Mouse (Mus musculus): ENCODE data around the gene Dbp. TPM values are rescaled to one million over a fixed set of nuclear protein-coding genes. Genes with fewer than 3 reads are reported as not detected.

Gene Dbp
- 2.9 TPM for polyA plus RNA-seq (2014; fragmentation: Illumina TruSeq; extraction: RNeasy Lipid Tissue Mini Kit (QIAGEN cat#74804); ENCODE audit: low read depth, low replicate concordance)

DNA sequence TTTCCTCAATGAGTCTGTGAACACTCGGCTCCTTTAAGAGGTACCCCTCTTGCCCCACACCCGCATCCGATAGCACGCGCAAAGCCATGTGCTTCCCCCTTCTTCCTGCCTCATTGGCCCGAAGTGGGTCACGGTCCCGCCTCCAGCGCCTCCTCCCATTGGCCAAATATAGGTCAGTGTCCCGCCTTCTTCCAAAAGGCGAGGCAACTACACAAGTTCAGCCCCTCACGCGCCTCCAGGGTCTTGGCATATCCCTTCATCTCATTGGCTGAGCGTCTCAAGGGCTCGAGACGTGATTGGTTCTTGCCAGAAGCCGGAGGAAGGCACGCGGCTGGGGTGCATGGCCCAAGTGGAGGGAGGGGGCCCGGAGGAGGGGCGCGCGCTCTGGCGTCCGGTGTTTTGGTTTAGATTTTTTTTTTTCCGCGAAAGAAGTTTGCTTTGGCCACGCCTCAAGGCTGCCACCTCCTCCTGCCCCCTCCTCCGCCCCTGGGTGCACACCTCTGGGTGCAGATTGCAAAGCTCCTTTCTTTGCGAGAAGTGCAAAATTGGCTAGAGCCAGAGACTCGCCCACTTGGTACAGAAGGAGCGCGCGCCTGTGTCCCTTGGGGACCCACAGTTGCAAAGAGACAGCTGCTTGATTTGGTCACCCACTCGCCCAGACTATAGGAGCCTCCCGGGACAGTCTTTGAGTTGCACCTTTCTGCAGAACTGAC, at the start of gene Dbp:
Dbp (plus strand) TSS at position 359 of the 713 bp plus-strand sequence.

DNA sequence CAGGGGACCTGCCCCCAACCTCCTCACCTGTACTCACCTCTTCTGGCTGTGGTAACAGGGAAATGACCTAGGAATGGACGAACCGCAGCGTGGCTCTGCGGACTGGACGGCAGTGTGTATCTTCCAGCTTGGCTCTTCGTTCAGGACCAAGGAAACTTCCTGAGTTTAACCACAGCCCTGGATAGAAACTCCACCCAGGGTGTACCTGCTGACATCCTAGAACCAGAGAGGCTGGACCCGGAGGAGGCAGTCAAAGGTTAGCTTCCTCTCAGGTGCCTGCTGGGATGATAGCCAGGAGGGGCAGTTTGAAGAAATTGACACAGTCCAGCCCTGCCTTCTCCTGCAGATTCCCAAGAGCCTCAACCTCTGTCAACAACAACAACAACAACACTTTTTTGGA, 38.7 kb upstream of the Dbp start, which contains the start of gene Fut2:
Fut2 (minus strand) TSS at position 234 of the 400 bp plus-strand sequence.

DNA sequence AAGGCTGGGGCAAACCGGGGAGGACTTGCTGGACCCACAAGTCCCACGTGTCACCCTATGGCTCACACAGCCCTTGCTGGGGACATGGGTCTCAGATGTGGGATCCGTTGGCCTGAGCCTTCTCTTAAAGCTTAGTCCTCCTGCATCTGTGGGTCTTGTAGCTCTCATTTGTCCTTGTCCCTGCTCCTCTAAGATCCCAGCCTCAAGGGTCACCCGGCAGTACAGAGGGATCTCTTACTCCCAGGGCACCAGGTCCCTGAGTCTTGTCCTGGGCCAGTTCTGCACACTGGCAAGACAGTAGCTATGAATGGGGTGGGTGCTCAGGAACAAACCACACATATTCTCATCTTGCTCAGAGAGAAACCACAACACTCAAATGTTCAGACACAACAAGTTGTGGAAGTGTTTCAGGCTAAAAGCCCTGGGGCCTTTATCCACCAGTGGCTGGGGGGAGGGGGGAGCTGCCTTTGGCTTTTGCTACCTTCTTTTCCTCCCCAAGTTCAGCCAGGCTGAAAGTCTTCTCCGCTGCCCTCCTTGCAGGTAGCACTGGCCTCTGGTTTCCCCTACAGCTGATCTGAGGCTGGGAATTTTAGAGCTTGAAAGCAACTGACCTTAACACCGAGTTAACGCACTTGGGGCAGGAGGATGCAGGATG, 21.4 kb upstream of the Dbp start, which contains the start of gene Ntn5:
Ntn5 (plus strand) TSS at position 627 of the 655 bp plus-strand sequence.

DNA sequence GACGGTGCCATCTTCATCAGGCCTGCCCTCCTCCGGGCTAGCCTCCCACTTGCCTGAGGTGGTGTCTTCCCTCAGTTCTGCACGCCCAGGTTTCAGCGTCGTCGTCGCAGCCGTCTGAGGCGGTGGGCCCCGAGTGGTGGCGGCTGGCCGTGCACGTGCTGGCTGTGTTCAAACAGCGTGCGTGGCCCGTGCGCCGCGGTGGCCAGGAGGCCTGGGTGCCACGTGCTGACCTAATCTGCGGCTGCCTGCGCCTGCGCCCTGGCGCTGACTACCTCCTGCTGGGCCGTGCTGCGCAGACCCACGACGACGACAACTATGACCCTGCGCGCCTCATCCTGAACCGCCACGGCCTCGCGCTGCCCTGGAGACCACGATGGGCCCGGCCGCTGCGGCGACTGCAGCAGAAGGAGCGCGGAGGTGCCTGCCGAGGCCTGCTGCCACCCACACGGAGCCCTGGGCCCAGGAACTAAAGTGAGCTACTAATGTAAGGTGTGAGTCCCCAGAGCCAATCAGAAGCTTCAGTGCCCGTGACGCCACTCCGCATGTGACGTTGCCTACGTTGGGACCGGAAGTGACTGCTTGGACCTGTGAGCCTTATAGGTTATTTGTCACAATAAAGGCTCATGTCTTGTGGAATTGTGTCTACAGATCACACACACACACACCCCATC, 10.8 kb upstream of the Dbp start, which contains the start of gene Sec1:
Sec1 (minus strand) TSS at position 482 of the 671 bp plus-strand sequence.

DNA sequence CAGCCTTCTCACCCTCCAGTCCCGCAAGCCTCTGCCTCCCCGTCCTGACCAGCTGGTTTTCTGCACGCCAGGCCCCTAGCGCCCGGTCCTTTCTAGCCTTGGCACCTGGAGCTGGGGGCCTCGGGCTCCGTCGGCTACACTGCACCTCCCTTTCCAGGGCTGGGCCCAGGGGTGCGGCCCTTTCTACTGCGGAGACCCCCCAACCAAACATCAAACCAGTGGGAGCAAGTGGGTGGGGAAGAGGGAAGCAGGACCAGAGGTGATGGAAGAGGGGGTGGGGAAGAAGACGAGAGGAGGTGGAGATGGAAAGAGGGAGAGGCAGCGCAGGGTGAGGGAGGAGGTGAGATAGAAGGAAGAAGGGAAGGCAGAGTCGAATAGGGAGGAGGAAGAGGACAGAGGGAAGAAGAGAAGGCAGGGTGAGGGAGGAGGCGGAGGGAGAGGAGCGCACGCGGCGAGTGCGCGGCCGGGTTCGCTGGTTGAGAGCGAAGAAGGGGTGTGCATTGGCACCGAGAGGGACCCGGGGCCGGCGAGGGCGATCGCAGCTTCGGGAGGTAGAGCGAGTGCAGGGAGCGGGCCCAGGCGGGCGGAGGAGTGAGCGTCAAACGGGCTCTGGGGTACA, 5.3 kb upstream of the Dbp start, which contains the start of gene Car11:
Car11 (plus strand) TSS at position 321 of the 619 bp plus-strand sequence.

DNA sequence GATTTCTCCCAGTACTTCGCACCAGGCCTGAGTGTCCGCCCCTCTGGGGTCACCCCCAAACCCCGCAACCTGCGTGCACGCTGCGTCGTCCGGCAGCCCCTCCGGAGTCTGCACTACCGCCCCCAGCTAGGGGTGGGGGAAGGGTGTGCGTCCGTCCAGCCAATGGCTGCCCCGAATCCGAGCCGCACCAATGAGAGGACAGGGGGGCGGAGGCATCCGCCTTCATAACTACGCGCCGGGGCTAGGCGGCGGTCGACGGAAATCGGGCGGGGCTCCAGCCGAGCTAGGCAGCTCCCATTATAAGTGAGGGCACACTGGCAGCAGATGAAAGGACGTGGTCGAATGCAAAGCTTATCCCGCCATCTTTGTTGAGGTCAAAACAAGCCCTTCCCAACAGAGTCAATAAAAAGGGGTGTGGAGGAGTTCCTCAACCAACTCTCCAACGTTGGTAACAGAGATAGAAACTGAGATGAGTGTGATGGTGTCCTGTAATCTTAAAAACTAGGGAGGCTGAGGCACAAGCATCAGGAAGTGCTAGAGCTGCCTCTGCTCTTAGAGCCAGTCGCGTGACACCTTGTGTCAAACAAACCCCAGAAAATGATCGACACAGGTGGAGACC, 10.3 kb downstream of the Dbp start, which contains the start of gene Rpl18:
Rpl18 (plus strand) TSS at position 368 of the 619 bp plus-strand sequence.

DNA sequence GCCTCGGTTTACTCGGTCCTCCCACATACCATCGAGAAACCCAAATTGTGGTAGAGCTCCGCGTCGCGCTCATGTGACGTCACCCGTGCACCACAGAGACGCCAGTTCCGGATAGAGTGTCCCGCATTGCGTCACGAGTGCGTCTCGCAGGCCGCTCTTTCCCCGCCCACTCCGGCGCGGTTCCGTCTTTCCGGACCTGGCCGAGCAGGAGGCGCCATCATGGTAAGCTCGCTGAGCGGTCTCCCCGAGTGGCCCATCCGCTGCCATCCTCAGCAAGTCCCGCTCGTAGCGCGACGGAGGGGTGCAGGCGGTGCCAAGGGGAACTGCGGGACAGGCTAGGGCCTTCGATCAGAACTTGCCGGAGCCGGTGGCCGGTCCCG, 13.0 kb downstream of the Dbp start, which contains the start of gene Sphk2:
Sphk2 (minus strand) TSS at position 85 of the 380 bp plus-strand sequence.

DNA sequence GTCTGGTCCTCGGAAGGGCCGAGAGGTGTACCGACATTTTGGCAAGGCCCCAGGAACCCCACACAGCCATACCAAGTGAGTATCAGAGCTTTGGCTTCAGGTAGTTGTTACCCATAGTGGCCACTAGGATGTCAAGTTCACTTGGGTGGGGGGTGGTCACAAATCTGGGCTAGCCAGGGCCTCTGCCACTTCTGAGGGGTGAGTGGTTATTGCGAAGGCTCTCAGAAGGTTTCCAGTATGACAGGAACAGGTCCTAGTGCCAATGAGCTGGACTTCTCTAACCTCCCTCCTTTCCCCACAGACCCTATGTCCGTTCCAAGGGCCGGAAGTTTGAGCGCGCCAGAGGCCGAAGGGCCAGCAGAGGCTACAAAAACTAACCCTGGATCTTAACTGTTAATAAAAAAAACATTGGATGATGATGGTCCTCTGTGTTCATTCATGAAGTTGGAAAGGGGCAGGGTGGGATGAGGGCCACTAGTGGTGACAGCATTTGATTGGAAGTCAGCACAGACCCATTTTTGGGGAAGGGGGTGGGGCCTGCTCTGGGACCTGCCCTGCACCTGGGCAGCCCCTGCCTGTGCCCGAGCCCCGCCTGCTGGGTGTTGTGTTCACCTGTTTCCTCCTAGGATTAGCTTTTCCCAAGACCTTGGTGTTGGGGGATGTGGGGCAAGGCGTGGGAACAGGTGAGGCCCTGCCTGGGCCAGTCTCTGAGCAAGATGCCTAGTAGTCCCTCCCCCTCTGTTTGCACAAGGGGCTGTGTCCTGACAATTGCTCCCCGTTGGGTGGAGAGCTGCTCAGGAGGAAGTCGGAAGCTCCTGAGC, 15.7 kb downstream of the Dbp start, which contains the start of gene Fam83e:
Fam83e (plus strand) TSS at position 800 of the 821 bp plus-strand sequence.

DNA sequence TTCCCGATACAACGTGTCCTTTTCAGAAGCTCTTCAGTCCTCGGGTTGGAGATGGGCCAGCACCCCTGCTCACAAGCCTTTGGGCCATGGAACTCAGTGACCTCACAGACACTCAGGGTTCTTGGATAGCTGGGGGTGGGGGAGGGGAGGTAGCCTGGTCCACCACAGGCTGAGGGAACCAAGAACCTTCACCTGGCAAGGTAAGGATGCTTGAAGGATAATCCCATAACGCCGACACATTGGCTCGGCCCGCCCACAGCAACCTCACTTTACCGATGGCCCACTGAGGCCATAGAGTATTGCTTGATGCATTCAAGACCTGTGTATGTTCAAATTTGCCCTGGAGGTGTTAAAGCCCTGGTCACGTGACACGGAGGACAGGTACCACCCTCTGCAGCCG, 20.8 kb downstream of the Dbp start, which contains the start of gene Spaca4:
Spaca4 (minus strand) TSS at position 101 of the 400 bp plus-strand sequence.

Other genes with a start within 250 kb of the Dbp start
- 3.0 TPM for gene Ftl1, start 245.2 kb upstream of the Dbp start, polyA plus RNA-seq (2014; fragmentation: Illumina TruSeq; extraction: RNeasy Lipid Tissue Mini Kit (QIAGEN cat#74804); ENCODE audit: low read depth, low replicate concordance)
- gene Bax, start 238.2 kb upstream of the Dbp start, polyA plus RNA-seq (2014; fragmentation: Illumina TruSeq; extraction: RNeasy Lipid Tissue Mini Kit (QIAGEN cat#74804); ENCODE audit: low read depth, low replicate concordance) = 1.4 TPM
- not detected for gene Tulp2, start 223.2 kb upstream of the Dbp start, polyA plus RNA-seq (2014; fragmentation: Illumina TruSeq; extraction: RNeasy Lipid Tissue Mini Kit (QIAGEN cat#74804); ENCODE audit: low read depth, low replicate concordance)
- not detected for gene Gm45808, start 218.3 kb upstream of the Dbp start, polyA plus RNA-seq (2014; fragmentation: Illumina TruSeq; extraction: RNeasy Lipid Tissue Mini Kit (QIAGEN cat#74804); ENCODE audit: low read depth, low replicate concordance)
- gene Dhdh, start 216.3 kb upstream of the Dbp start, polyA plus RNA-seq (2014; fragmentation: Illumina TruSeq; extraction: RNeasy Lipid Tissue Mini Kit (QIAGEN cat#74804); ENCODE audit: low read depth, low replicate concordance) = 3.8 TPM
- 82.6 TPM for gene Nucb1, start 194.7 kb upstream of the Dbp start, polyA plus RNA-seq (2014; fragmentation: Illumina TruSeq; extraction: RNeasy Lipid Tissue Mini Kit (QIAGEN cat#74804); ENCODE audit: low read depth, low replicate concordance)
- gene Ppp1r15a, start 178.8 kb upstream of the Dbp start, polyA plus RNA-seq (2014; fragmentation: Illumina TruSeq; extraction: RNeasy Lipid Tissue Mini Kit (QIAGEN cat#74804); ENCODE audit: low read depth, low replicate concordance) = 1.0 TPM
- gene Plekha4, start 178.8 kb upstream of the Dbp start, polyA plus RNA-seq (2014; fragmentation: Illumina TruSeq; extraction: RNeasy Lipid Tissue Mini Kit (QIAGEN cat#74804); ENCODE audit: low read depth, low replicate concordance) = 0.25 TPM
- not detected for gene Hsd17b14, start 150.2 kb upstream of the Dbp start, polyA plus RNA-seq (2014; fragmentation: Illumina TruSeq; extraction: RNeasy Lipid Tissue Mini Kit (QIAGEN cat#74804); ENCODE audit: low read depth, low replicate concordance)
- gene Bcat2, start 134.9 kb upstream of the Dbp start, polyA plus RNA-seq (2014; fragmentation: Illumina TruSeq; extraction: RNeasy Lipid Tissue Mini Kit (QIAGEN cat#74804); ENCODE audit: low read depth, low replicate concordance) = 2.6 TPM
- not detected for gene Fgf21, start 89.6 kb upstream of the Dbp start, polyA plus RNA-seq (2014; fragmentation: Illumina TruSeq; extraction: RNeasy Lipid Tissue Mini Kit (QIAGEN cat#74804); ENCODE audit: low read depth, low replicate concordance)
- gene Fut1, start 87.8 kb upstream of the Dbp start, polyA plus RNA-seq (2014; fragmentation: Illumina TruSeq; extraction: RNeasy Lipid Tissue Mini Kit (QIAGEN cat#74804); ENCODE audit: low read depth, low replicate concordance) = 0.38 TPM
- not detected for gene Izumo1, start 83.3 kb upstream of the Dbp start, polyA plus RNA-seq (2014; fragmentation: Illumina TruSeq; extraction: RNeasy Lipid Tissue Mini Kit (QIAGEN cat#74804); ENCODE audit: low read depth, low replicate concordance)
- gene Rasip1, start 77.6 kb upstream of the Dbp start, polyA plus RNA-seq (2014; fragmentation: Illumina TruSeq; extraction: RNeasy Lipid Tissue Mini Kit (QIAGEN cat#74804); ENCODE audit: low read depth, low replicate concordance) = not detected
- 0.19 TPM for gene Mamstr, start 65.1 kb upstream of the Dbp start, polyA plus RNA-seq (2014; fragmentation: Illumina TruSeq; extraction: RNeasy Lipid Tissue Mini Kit (QIAGEN cat#74804); ENCODE audit: low read depth, low replicate concordance)
- gene Fut2, start 38.7 kb upstream of the Dbp start, polyA plus RNA-seq (2014; fragmentation: Illumina TruSeq; extraction: RNeasy Lipid Tissue Mini Kit (QIAGEN cat#74804); ENCODE audit: low read depth, low replicate concordance) = 61.8 TPM
- gene Ntn5, start 21.1 kb upstream of the Dbp start, polyA plus RNA-seq (2014; fragmentation: Illumina TruSeq; extraction: RNeasy Lipid Tissue Mini Kit (QIAGEN cat#74804); ENCODE audit: low read depth, low replicate concordance) = not detected
- gene Sec1, start 10.7 kb upstream of the Dbp start, polyA plus RNA-seq (2014; fragmentation: Illumina TruSeq; extraction: RNeasy Lipid Tissue Mini Kit (QIAGEN cat#74804); ENCODE audit: low read depth, low replicate concordance) = not detected
- gene Car11, start 5.2 kb upstream of the Dbp start, polyA plus RNA-seq (2014; fragmentation: Illumina TruSeq; extraction: RNeasy Lipid Tissue Mini Kit (QIAGEN cat#74804); ENCODE audit: low read depth, low replicate concordance) = not detected
- 2.1 TPM for gene Rpl18, start 10.4 kb downstream of the Dbp start, polyA plus RNA-seq (2014; fragmentation: Illumina TruSeq; extraction: RNeasy Lipid Tissue Mini Kit (QIAGEN cat#74804); ENCODE audit: low read depth, low replicate concordance)
- gene Sphk2, start 12.9 kb downstream of the Dbp start, polyA plus RNA-seq (2014; fragmentation: Illumina TruSeq; extraction: RNeasy Lipid Tissue Mini Kit (QIAGEN cat#74804); ENCODE audit: low read depth, low replicate concordance) = 0.66 TPM
- 55.9 TPM for gene Fam83e, start 16.1 kb downstream of the Dbp start, polyA plus RNA-seq (2014; fragmentation: Illumina TruSeq; extraction: RNeasy Lipid Tissue Mini Kit (QIAGEN cat#74804); ENCODE audit: low read depth, low replicate concordance)
- not detected for gene Spaca4, start 20.7 kb downstream of the Dbp start, polyA plus RNA-seq (2014; fragmentation: Illumina TruSeq; extraction: RNeasy Lipid Tissue Mini Kit (QIAGEN cat#74804); ENCODE audit: low read depth, low replicate concordance)
- gene Lmtk3, start 78.7 kb downstream of the Dbp start, polyA plus RNA-seq (2014; fragmentation: Illumina TruSeq; extraction: RNeasy Lipid Tissue Mini Kit (QIAGEN cat#74804); ENCODE audit: low read depth, low replicate concordance) = not detected
- gene Sult2b1, start 79.6 kb downstream of the Dbp start, polyA plus RNA-seq (2014; fragmentation: Illumina TruSeq; extraction: RNeasy Lipid Tissue Mini Kit (QIAGEN cat#74804); ENCODE audit: low read depth, low replicate concordance) = 2.6 TPM
- 17.2 TPM for gene Cyth2, start 109.5 kb downstream of the Dbp start, polyA plus RNA-seq (2014; fragmentation: Illumina TruSeq; extraction: RNeasy Lipid Tissue Mini Kit (QIAGEN cat#74804); ENCODE audit: low read depth, low replicate concordance)
- gene Kcnj14, start 119.7 kb downstream of the Dbp start, polyA plus RNA-seq (2014; fragmentation: Illumina TruSeq; extraction: RNeasy Lipid Tissue Mini Kit (QIAGEN cat#74804); ENCODE audit: low read depth, low replicate concordance) = not detected
- gene Grwd1, start 125.9 kb downstream of the Dbp start, polyA plus RNA-seq (2014; fragmentation: Illumina TruSeq; extraction: RNeasy Lipid Tissue Mini Kit (QIAGEN cat#74804); ENCODE audit: low read depth, low replicate concordance) = not detected
- 98.6 TPM for gene Kdelr1, start 167.7 kb downstream of the Dbp start, polyA plus RNA-seq (2014; fragmentation: Illumina TruSeq; extraction: RNeasy Lipid Tissue Mini Kit (QIAGEN cat#74804); ENCODE audit: low read depth, low replicate concordance)
- gene Grin2d, start 173.3 kb downstream of the Dbp start, polyA plus RNA-seq (2014; fragmentation: Illumina TruSeq; extraction: RNeasy Lipid Tissue Mini Kit (QIAGEN cat#74804); ENCODE audit: low read depth, low replicate concordance) = not detected
- not detected for gene Syngr4, start 191.6 kb downstream of the Dbp start, polyA plus RNA-seq (2014; fragmentation: Illumina TruSeq; extraction: RNeasy Lipid Tissue Mini Kit (QIAGEN cat#74804); ENCODE audit: low read depth, low replicate concordance)
- gene Tmem143, start 191.9 kb downstream of the Dbp start, polyA plus RNA-seq (2014; fragmentation: Illumina TruSeq; extraction: RNeasy Lipid Tissue Mini Kit (QIAGEN cat#74804); ENCODE audit: low read depth, low replicate concordance) = 0.63 TPM
- not detected for gene Emp3, start 216.3 kb downstream of the Dbp start, polyA plus RNA-seq (2014; fragmentation: Illumina TruSeq; extraction: RNeasy Lipid Tissue Mini Kit (QIAGEN cat#74804); ENCODE audit: low read depth, low replicate concordance)
- gene Ccdc114, start 219.0 kb downstream of the Dbp start, polyA plus RNA-seq (2014; fragmentation: Illumina TruSeq; extraction: RNeasy Lipid Tissue Mini Kit (QIAGEN cat#74804); ENCODE audit: low read depth, low replicate concordance) = 1.2 TPM